Mouse (Mus musculus) MEL (cell line): ENCODE results near the gene Lct. TPM values are rescaled to one million over a fixed set of nuclear protein-coding genes. Genes with fewer than 3 reads are reported as not detected.

Source experiments
- DNase-seq: peaks from one replicate; pipeline ENCODE4 v3.0.0; 2011; ENCODE audit warnings: low read depth, low spot score
- H3K27ac ChIP-seq: 2 replicates; pipeline ENCODE4 v1.5.1; 2012; ENCODE audit warnings: low read depth, mild to moderate bottlenecking, control low read depth, low read length, moderate library complexity; ENCODE audit not compliant: control insufficient read depth
- H3K27me3 ChIP-seq, 2 experiments: fragments of 150-350 bp in 1 of 2; sonication (generic) in 1 of 2; 2 replicates each; pipeline ENCODE4 v1.6.1; 2012; ENCODE audit warnings: low read length in 2 of 2, mild to moderate bottlenecking in 2 of 2, improper control_type of control experiment in 1 of 2, moderate library complexity in 1 of 2; ENCODE audit not compliant: insufficient read depth in 2 of 2, control insufficient read depth in 1 of 2
- H3K36me3 ChIP-seq, 2 experiments: 2 replicates each; pipeline ENCODE4 v1.6.1; 2012 to 2014; ENCODE audit warnings: low read length in 2 of 2, improper control_type of control experiment in 1 of 2, inconsistent platforms in 1 of 2, mild to moderate bottlenecking in 1 of 2; ENCODE audit not compliant: insufficient read depth in 2 of 2, control insufficient read depth in 1 of 2
- H3K4me1 ChIP-seq, 2 experiments: fragments of 150-350 bp in 1 of 2; sonication (generic) in 1 of 2; 2 replicates each; pipeline ENCODE4 v1.6.1; 2012; ENCODE audit warnings: low read length in 2 of 2, improper control_type of control experiment in 1 of 2, mild to moderate bottlenecking in 1 of 2; ENCODE audit not compliant: insufficient read depth in 2 of 2, control insufficient read depth in 1 of 2
- H3K4me3 ChIP-seq, 2 experiments: fragments of 150-350 bp in 1 of 2; sonication (generic) in 1 of 2; 2 replicates each; pipeline ENCODE4 v1.5.1; 2012; ENCODE audit warnings: low read depth in 2 of 2, low read length in 2 of 2, mild to moderate bottlenecking in 2 of 2, moderate library complexity in 2 of 2, control low read depth in 1 of 2, improper control_type of control experiment in 1 of 2; ENCODE audit not compliant: control insufficient read depth in 1 of 2, insufficient read depth in 1 of 2
- H3K79me2 ChIP-seq: 2 replicates; pipeline ENCODE4 v1.6.1; 2012; ENCODE audit warnings: mild to moderate bottlenecking, low read length, moderate library complexity; ENCODE audit not compliant: control insufficient read depth, poor library complexity, insufficient read depth
- H3K9ac ChIP-seq: 2 replicates; pipeline ENCODE4 v1.6.1; 2012; ENCODE audit warnings: low read depth, mild to moderate bottlenecking, control low read depth, low read length, moderate library complexity; ENCODE audit not compliant: control insufficient read depth, poor library complexity, severe bottlenecking
- H3K9me3 ChIP-seq: fragments of 150-350 bp; sonication (generic); replicated peaks from 2 replicates; pipeline ENCODE4 v1.6.1; 2012; ENCODE audit warnings: mild to moderate bottlenecking, low read length, improper control_type of control experiment, moderate library complexity; ENCODE audit not compliant: insufficient read depth
- CHD1 ChIP-seq: IDR thresholded peaks from 2 replicates; pipeline ENCODE4 v1.6.1; 2012; ENCODE audit warnings: low read depth, mild to moderate bottlenecking, inconsistent platforms, low read length, improper control_type of control experiment
- CTCF ChIP-seq, 3 experiments: IDR thresholded peaks in 2 of 3; conservative IDR thresholded peaks in 1 of 3; 2 replicates each; pipeline ENCODE4 v1.5.1; 2011 to 2012; ENCODE audit warnings: low read length in 3 of 3, low read depth in 2 of 3, mild to moderate bottlenecking in 2 of 3, improper control_type of control experiment in 1 of 3, inconsistent platforms in 1 of 3, mixed read lengths in 1 of 3, moderate library complexity in 1 of 3; ENCODE audit not compliant: control insufficient read depth in 1 of 3, insufficient read depth in 1 of 3, poor library complexity in 1 of 3, severe bottlenecking in 1 of 3
- EP300 ChIP-seq, 2 experiments: IDR thresholded peaks; 2 replicates each; pipeline ENCODE4 v1.6.1; 2011; ENCODE audit warnings: improper control_type of control experiment in 2 of 2, low read length in 2 of 2, low read depth in 1 of 2, mild to moderate bottlenecking in 1 of 2
- GABPA ChIP-seq: IDR thresholded peaks from 2 replicates; pipeline ENCODE4 v1.6.1; 2012; ENCODE audit warnings: low read depth, mild to moderate bottlenecking, inconsistent platforms, low read length, improper control_type of control experiment, moderate library complexity
- HCFC1 ChIP-seq: IDR thresholded peaks from 2 replicates; pipeline ENCODE4 v1.6.1; 2012; ENCODE audit warnings: low read depth, mild to moderate bottlenecking, inconsistent platforms, low read length, improper control_type of control experiment, moderate library complexity
- KAT2A ChIP-seq: conservative IDR thresholded peaks from 2 replicates; pipeline ENCODE4 v1.6.1; 2012; ENCODE audit warnings: low read depth, low read length, improper control_type of control experiment, inconsistent platforms
- MAFK ChIP-seq: IDR thresholded peaks from 2 replicates; pipeline ENCODE4 v1.6.1; 2011; ENCODE audit warnings: low read depth, mild to moderate bottlenecking, low read length, improper control_type of control experiment, borderline replicate concordance
- MAX ChIP-seq: IDR thresholded peaks from 2 replicates; pipeline ENCODE4 v1.6.1; 2011; ENCODE audit warnings: low read length, improper control_type of control experiment
- MEF2A ChIP-seq: IDR thresholded peaks from 2 replicates; pipeline ENCODE4 v1.6.1; 2014; ENCODE audit warnings: low read depth, mild to moderate bottlenecking, inconsistent platforms, low read length, improper control_type of control experiment; ENCODE audit not compliant: poor library complexity, insufficient replicate concordance, severe bottlenecking; ENCODE audit errors: extremely low read depth
- MYC ChIP-seq: IDR thresholded peaks from 2 replicates; pipeline ENCODE4 v1.6.1; 2011; ENCODE audit warnings: low read depth, mild to moderate bottlenecking, low read length, improper control_type of control experiment, moderate library complexity
- POLR2AphosphoS2 ChIP-seq: IDR thresholded peaks from 2 replicates; pipeline ENCODE4 v1.6.1; 2011; ENCODE audit warnings: low read length, improper control_type of control experiment
- POLR2AphosphoS5 ChIP-seq: IDR thresholded peaks from 2 replicates; pipeline ENCODE4 v1.6.1; 2012; ENCODE audit warnings: low read depth, borderline replicate concordance, mild to moderate bottlenecking, inconsistent platforms, low read length, moderate library complexity, mixed read lengths
- RCOR1 ChIP-seq: IDR thresholded peaks from 2 replicates; pipeline ENCODE4 v1.6.1; 2012; ENCODE audit warnings: low read depth, mild to moderate bottlenecking, inconsistent platforms, low read length, improper control_type of control experiment
- TCF12 ChIP-seq: IDR thresholded peaks from 2 replicates; pipeline ENCODE4 v1.6.1; 2014; ENCODE audit warnings: low read depth, mild to moderate bottlenecking, inconsistent platforms, low read length, improper control_type of control experiment, moderate library complexity
- UBTF ChIP-seq: IDR thresholded peaks from 2 replicates; pipeline ENCODE4 v1.6.1; 2012; ENCODE audit warnings: low read depth, mild to moderate bottlenecking, inconsistent platforms, low read length, improper control_type of control experiment, moderate library complexity, borderline replicate concordance; ENCODE audit not compliant: insufficient read depth
- ZKSCAN1 ChIP-seq: IDR thresholded peaks from 2 replicates; pipeline ENCODE4 v1.6.1; 2012; ENCODE audit warnings: low read depth, mild to moderate bottlenecking, inconsistent platforms, low read length, improper control_type of control experiment, moderate library complexity
- polyA plus RNA-seq, 2 experiments: library from polyadenylated mRNA; stranded (reverse) in 1 of 2; unstranded in 1 of 2; fragments of >175 nt in 1 of 2; fragments of >200 nt in 1 of 2; gene quantifications; 2 replicates each; pipeline versions ENCODE4 v1.2.1 to v1.2.4; 2012; ENCODE audit warnings: low replicate concordance in 2 of 2, low read depth in 1 of 2; ENCODE audit not compliant: insufficient read length in 2 of 2, insufficient read depth in 1 of 2, missing spikeins in 1 of 2
- total RNA-seq: library from RNA; depleted of rRNA; stranded (reverse); fragments of 300-350 nt; gene quantifications from 2 replicates; pipeline ENCODE4 v1.2.3, GENCODE M21; 2012

Lct gene
- total and polyA plus RNA-seq, 3 experiments = under 0.01 to 0.06 TPM; not detected in 1

GRCm38 (mm10) chr1:128337708-128338320, 9.7 kb upstream of the Lct start:
- Histone ChIP-seq H3K27ac (no peak overlapping the region), H3K9ac (no peak overlapping the region), H3K36me3 (peaks cover 0 to 33% of the 10 kb centered on the region in 2 experiments; a peak in 2 of 4 replicates), H3K9me3 (no peaks in the 10 kb centered on the region), H3K79me2 (no peaks in the 10 kb centered on the region; the same call in 1 of the 2 replicates), H3K4me1 (no peaks in the 10 kb centered on the region), H3K27me3 (no peaks in the 10 kb centered on the region), H3K4me3 (no peak overlapping the region)
- no peak for TF ChIP-seq TCF12
- no peak for TF ChIP-seq GABPA
- no peak for TF ChIP-seq MEF2A
- TF ChIP-seq CHD1 = no peak
- no peak for TF ChIP-seq EP300 (IDR thresholded peaks at IDR 0.05; ENCODE audit: low read depth in 1 of 2, low read length in 2 of 2)
- no peak for TF ChIP-seq HCFC1
- no peak for TF ChIP-seq UBTF
- DNase-seq = no peak

GRCm38 (mm10) chr1:128330313-128330712, 2.2 kb upstream of the Lct start:
- Histone ChIP-seq H3K4me1 (peaks cover 5 to 10% of the 10 kb centered on the region in 2 experiments), H3K9ac (no peak overlapping the region), H3K79me2 (no peaks in the 10 kb centered on the region), H3K4me3 (no peak overlapping the region), H3K9me3 (no peaks in the 10 kb centered on the region), H3K27me3 (no peaks in the 10 kb centered on the region), H3K36me3 (peaks cover 9 to 13% of the 10 kb centered on the region in 2 experiments), H3K27ac (no peak overlapping the region)
- TF ChIP-seq HCFC1 (no peak), MYC (no peak), MAX (no peak), RCOR1 (no peak), KAT2A (no peak), CHD1 (no peak), ZKSCAN1 (no peak), POLR2AphosphoS5 (no peak), GABPA (no peak), EP300 (IDR thresholded peaks at IDR 0.05; ENCODE audit: low read depth in 1 of 2, low read length in 2 of 2) (no peak), TCF12 (no peak), MAFK (no peak), CTCF (IDR thresholded peaks at IDR 0.05 in 2 of 3, conservative IDR thresholded peaks at IDR 0.05 in 1 of 3; ENCODE audit: control insufficient read depth in 1 of 3, insufficient read depth in 1 of 3, low read depth in 2 of 3, low read length in 3 of 3, poor library complexity in 1 of 3, severe bottlenecking in 1 of 3) (no peak), POLR2AphosphoS2 (no peak)
- no peak for DNase-seq
